ENCODE assay signal across 12 mouse cellular contexts in the genomic region with DNA sequence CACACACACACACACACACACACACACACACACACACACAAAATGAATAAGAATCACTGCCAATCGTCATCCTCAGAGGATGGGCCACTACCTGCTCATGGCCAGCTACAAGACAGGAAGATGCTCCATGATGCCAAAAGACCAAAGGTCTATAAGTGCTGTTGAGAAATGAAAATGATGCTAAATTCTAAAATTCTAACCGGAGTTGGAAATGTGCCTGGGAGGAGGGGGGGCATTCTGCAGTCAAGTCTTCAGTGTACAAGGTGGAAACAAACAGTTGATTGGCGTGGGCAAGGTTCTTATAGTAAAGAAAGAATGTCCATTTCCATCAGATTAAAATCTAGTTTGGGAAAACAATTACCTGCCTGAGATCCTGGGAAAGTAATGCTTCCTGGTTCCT.
DNase-seq lines count a peak whose midpoint lies in the region; ATAC-seq and TF ChIP-seq lines count a peak whose summit lies in the region.
"Had no signal": no experiment of that assay in that cellular context is flagged by ENCODE, and none has a peak within 500 bp of the region (broad histone marks: within the 10 kb centered on the region; RNA-seq: fewer than 3 reads in every experiment).

No protein-coding gene starts in this region.

- H3K9me3 ChIP-seq in hindbrain, embryonic 13.5 days, result no peaks in the 10 kb centered on the region
- no peaks in the 10 kb centered on the region for H3K9me3 ChIP-seq in hindbrain, embryonic 12.5 days (replicated peaks)
- no peaks in the 10 kb centered on the region for H3K9me3 ChIP-seq in hindbrain, embryonic 14.5 days (ENCODE audit: control insufficient read depth, low read length)
- H3K9me3 ChIP-seq in kidney, embryonic 16.5 days (ENCODE audit: low read length), result no peaks in the 10 kb centered on the region
- no peaks in the 10 kb centered on the region for H3K9me3 ChIP-seq in midbrain, embryonic 15.5 days
- H3K9me3 ChIP-seq in lung, postnatal 0 days (ENCODE audit: low read length), result no peaks in the 10 kb centered on the region
- no peaks in the 10 kb centered on the region for H3K9me3 ChIP-seq in stomach, postnatal 0 days (ENCODE audit: control insufficient read depth, low read length)
- H3K9me3 ChIP-seq: intestine, embryonic 15.5 days had no signal

- DNase-seq in hindbrain, embryonic 14.5 days (ENCODE audit: low spot score), result no peak
- no peak for DNase-seq in lung, postnatal 0 days (ENCODE audit: low spot score)
- no peak for DNase-seq in stomach, postnatal 0 days (ENCODE audit: low spot score)
- DNase-seq: cerebellum, postnatal 14 days; layer of hippocampus, adult 9-11 months; thymus, adult 18-20 months had no signal

- TF ChIP-seq CTCF in lung, postnatal 0 days (IDR thresholded peaks at IDR 0.05), result no peak
- no peak for TF ChIP-seq CTCF in stomach, postnatal 0 days (IDR thresholded peaks at IDR 0.05; ENCODE audit: low read depth)

- peak overlapping the region; percentile 13; the same call in 1 of the 2 replicates for H3K27ac ChIP-seq in hindbrain, embryonic 13.5 days
- no peak overlapping the region for H3K27ac ChIP-seq in hindbrain, embryonic 12.5 days
- 0 out of 2 replicates have a peak overlapping the region, but pooled peaks have one; percentile 76 for H3K27ac ChIP-seq in hindbrain, embryonic 14.5 days
- H3K27ac ChIP-seq in kidney, embryonic 16.5 days (ENCODE audit: low read length), result peak overlapping the region; percentile 97
- peak overlapping the region; percentile 57; the same call in 1 of the 2 replicates for H3K27ac ChIP-seq in midbrain, embryonic 15.5 days
- H3K27ac ChIP-seq in lung, postnatal 0 days (ENCODE audit: low read length), result no peak overlapping the region
- H3K27ac ChIP-seq in stomach, postnatal 0 days (replicated peaks), result no peak overlapping the region
- H3K27ac ChIP-seq: intestine, embryonic 15.5 days had no signal

- no peak overlapping the region for H3K4me2 ChIP-seq in hindbrain, embryonic 13.5 days
- no peak overlapping the region for H3K4me2 ChIP-seq in hindbrain, embryonic 12.5 days (replicated peaks)
- no peak overlapping the region for H3K4me2 ChIP-seq in hindbrain, embryonic 14.5 days (replicated peaks)
- no peak overlapping the region for H3K4me2 ChIP-seq in kidney, embryonic 16.5 days (replicated peaks; ENCODE audit: low read depth, low read length)
- H3K4me2 ChIP-seq in midbrain, embryonic 15.5 days, result no peak overlapping the region
- H3K4me2 ChIP-seq in lung, postnatal 0 days (replicated peaks; ENCODE audit: low read depth, low read length), result no peak overlapping the region
- H3K4me2 ChIP-seq in stomach, postnatal 0 days (replicated peaks; ENCODE audit: low read depth), result no peak overlapping the region
- H3K4me2 ChIP-seq: intestine, embryonic 15.5 days had no signal

- H3K4me3 ChIP-seq in hindbrain, embryonic 13.5 days, result no peak overlapping the region
- no peak overlapping the region for H3K4me3 ChIP-seq in hindbrain, embryonic 12.5 days
- no peak overlapping the region for H3K4me3 ChIP-seq in hindbrain, embryonic 14.5 days (replicated peaks; ENCODE audit: low read length)
- H3K4me3 ChIP-seq in kidney, embryonic 16.5 days (ENCODE audit: low read length), result no peak overlapping the region
- no peak overlapping the region for H3K4me3 ChIP-seq in midbrain, embryonic 15.5 days
- H3K4me3 ChIP-seq in lung, postnatal 0 days (ENCODE audit: low read depth, low read length), result no peak overlapping the region
- no peak overlapping the region for H3K4me3 ChIP-seq in stomach, postnatal 0 days (ENCODE audit: low read depth, low read length)
- H3K4me3 ChIP-seq: heart, adult 2 months; intestine, embryonic 15.5 days had no signal

- ATAC-seq in hindbrain, embryonic 13.5 days (ENCODE audit: low FRiP score), result no peak
- ATAC-seq in hindbrain, embryonic 12.5 days (ENCODE audit: low FRiP score), result no peak
- no peak for ATAC-seq in hindbrain, embryonic 14.5 days (ENCODE audit: low FRiP score)
- no peak for ATAC-seq in kidney, embryonic 16.5 days (ENCODE audit: low FRiP score, low TSS enrichment)
- ATAC-seq in midbrain, embryonic 15.5 days (replicated peaks), result no peak
- ATAC-seq in lung, postnatal 0 days, result no peak
- no peak for ATAC-seq in stomach, postnatal 0 days (ENCODE audit: low FRiP score, low TSS enrichment)
- ATAC-seq: intestine, embryonic 15.5 days had no signal

- H3K9ac ChIP-seq in hindbrain, embryonic 13.5 days, result no peak overlapping the region
- H3K9ac ChIP-seq in hindbrain, embryonic 12.5 days, result no peak overlapping the region
- H3K9ac ChIP-seq in hindbrain, embryonic 14.5 days, result no peak overlapping the region
- no peak overlapping the region for H3K9ac ChIP-seq in kidney, embryonic 16.5 days (replicated peaks; ENCODE audit: low read length)
- H3K9ac ChIP-seq in midbrain, embryonic 15.5 days, result no peak overlapping the region
- H3K9ac ChIP-seq in lung, postnatal 0 days (replicated peaks; ENCODE audit: low read depth), result no peak overlapping the region
- H3K9ac ChIP-seq in stomach, postnatal 0 days (ENCODE audit: low read length), result no peak overlapping the region
- H3K9ac ChIP-seq: intestine, embryonic 15.5 days had no signal

- peaks cover 20% of the 10 kb centered on the region for H3K4me1 ChIP-seq in hindbrain, embryonic 13.5 days (replicated peaks)
- H3K4me1 ChIP-seq in hindbrain, embryonic 12.5 days, result peaks cover 6% of the 10 kb centered on the region
- peaks cover 8% of the 10 kb centered on the region for H3K4me1 ChIP-seq in hindbrain, embryonic 14.5 days (replicated peaks; ENCODE audit: control insufficient read depth, insufficient read depth, low read length)
- H3K4me1 ChIP-seq in kidney, embryonic 16.5 days (ENCODE audit: insufficient read depth, low read length), result peaks cover 43% of the 10 kb centered on the region
- H3K4me1 ChIP-seq in midbrain, embryonic 15.5 days, result 0 out of 2 replicates have a peak, but pooled peaks cover 10% of the 10 kb centered on the region
- H3K4me1 ChIP-seq in lung, postnatal 0 days (ENCODE audit: insufficient read depth, low read depth, low read length), result 0 out of 2 replicates have a peak, but pooled peaks cover 4% of the 10 kb centered on the region
- no peaks in the 10 kb centered on the region for H3K4me1 ChIP-seq in stomach, postnatal 0 days (replicated peaks; ENCODE audit: control insufficient read depth, insufficient read depth)

- no peak for TF ChIP-seq EP300 in lung, postnatal 0 days (IDR thresholded peaks at IDR 0.05)
- no peak for TF ChIP-seq EP300 in stomach, postnatal 0 days (optimal IDR thresholded peaks at IDR 0.05)

- no peaks in the 10 kb centered on the region for H3K36me3 ChIP-seq in hindbrain, embryonic 13.5 days
- no peaks in the 10 kb centered on the region for H3K36me3 ChIP-seq in hindbrain, embryonic 12.5 days
- H3K36me3 ChIP-seq in hindbrain, embryonic 14.5 days (replicated peaks; ENCODE audit: control insufficient read depth, insufficient read depth), result no peaks in the 10 kb centered on the region
- no peaks in the 10 kb centered on the region for H3K36me3 ChIP-seq in kidney, embryonic 16.5 days (ENCODE audit: insufficient read depth, low read length)
- H3K36me3 ChIP-seq in midbrain, embryonic 15.5 days (replicated peaks), result no peaks in the 10 kb centered on the region
- H3K36me3 ChIP-seq in lung, postnatal 0 days (ENCODE audit: insufficient read depth, low read length), result no peaks in the 10 kb centered on the region
- no peaks in the 10 kb centered on the region for H3K36me3 ChIP-seq in stomach, postnatal 0 days (ENCODE audit: control insufficient read depth, insufficient read depth, low read length)
- H3K36me3 ChIP-seq: intestine, embryonic 15.5 days had no signal

- no peaks in the 10 kb centered on the region for H3K27me3 ChIP-seq in hindbrain, embryonic 13.5 days
- no peaks in the 10 kb centered on the region for H3K27me3 ChIP-seq in hindbrain, embryonic 12.5 days
- H3K27me3 ChIP-seq in hindbrain, embryonic 14.5 days (ENCODE audit: control insufficient read depth, insufficient read depth, low read length), result no peaks in the 10 kb centered on the region
- H3K27me3 ChIP-seq in kidney, embryonic 16.5 days (ENCODE audit: insufficient read depth, low read length), result no peaks in the 10 kb centered on the region
- H3K27me3 ChIP-seq in midbrain, embryonic 15.5 days (replicated peaks), result no peaks in the 10 kb centered on the region
- no peaks in the 10 kb centered on the region for H3K27me3 ChIP-seq in lung, postnatal 0 days (replicated peaks; ENCODE audit: insufficient read depth, low read length)
- H3K27me3 ChIP-seq in stomach, postnatal 0 days (ENCODE audit: control insufficient read depth, insufficient read depth, low read length), result no peaks in the 10 kb centered on the region
- H3K27me3 ChIP-seq: intestine, embryonic 15.5 days had no signal

- 65% methylated on average over 3 of the region's 3 CpGs for WGBS in hindbrain, embryonic 13.5 days
- 80% methylated on average over 3 of the region's 3 CpGs for WGBS in hindbrain, embryonic 12.5 days
- 64% methylated on average over 3 of the region's 3 CpGs for WGBS in hindbrain, embryonic 14.5 days
- 64% methylated on average over 3 of the region's 3 CpGs for WGBS in kidney, embryonic 16.5 days
- WGBS in midbrain, embryonic 15.5 days, result 53% methylated on average over 3 of the region's 3 CpGs
- 75% methylated on average over 3 of the region's 3 CpGs for WGBS in lung, postnatal 0 days
- WGBS in stomach, postnatal 0 days, result 85% methylated on average over 3 of the region's 3 CpGs

Comparison
In these comparisons a context has a peak if more than half of its experiments do, and no peak if none do; other contexts are left out.
1. H3K27ac ChIP-seq: peak in hindbrain, embryonic 13.5 days (single experiment), hindbrain, embryonic 14.5 days (single experiment), kidney, embryonic 16.5 days (single experiment) and midbrain, embryonic 15.5 days (single experiment); none in hindbrain, embryonic 12.5 days (single experiment), lung, postnatal 0 days (single experiment) and stomach, postnatal 0 days (single experiment).